Comparison of ENCODE assay signal across 24 mouse cellular contexts in the genomic region with DNA sequence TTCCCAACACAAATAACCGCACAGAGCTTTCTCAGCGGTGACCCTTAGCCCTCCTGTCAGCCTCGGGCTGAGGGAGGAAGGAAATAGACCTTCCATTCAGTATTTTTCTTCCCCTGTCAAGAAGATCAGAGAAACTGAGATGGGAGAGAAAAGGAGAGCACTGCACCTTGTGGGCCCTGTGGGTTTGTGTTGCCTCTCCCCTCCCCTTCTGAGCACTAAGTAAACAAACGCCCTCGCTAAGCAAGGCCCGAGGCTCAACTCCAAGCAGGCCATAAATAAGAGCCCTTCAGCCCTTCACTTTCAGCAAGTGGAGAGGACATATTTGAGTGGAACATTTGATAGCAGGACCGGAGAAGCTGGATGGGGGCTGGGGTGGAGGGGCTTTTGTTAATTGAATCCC.
DNase-seq lines count a peak whose midpoint lies in the region; ATAC-seq lines count a peak whose summit lies in the region.
"Had no signal": no experiment of that assay in that cellular context is flagged by ENCODE, and none has a peak within 500 bp of the region (broad histone marks: within the 10 kb centered on the region; RNA-seq: fewer than 3 reads in every experiment).

No protein-coding gene starts in this region.

- no peaks in the 10 kb centered on the region for H3K36me3 ChIP-seq in kidney, embryonic 16.5 days (ENCODE audit: insufficient read depth, low read length)
- no peaks in the 10 kb centered on the region for H3K36me3 ChIP-seq in intestine, embryonic 15.5 days
- H3K36me3 ChIP-seq: forebrain, embryonic 10.5 days; heart, embryonic 10.5 days; midbrain, embryonic 15.5 days had no signal

- peak; percentile 93 for ATAC-seq in kidney, embryonic 16.5 days (ENCODE audit: low FRiP score, low TSS enrichment)
- ATAC-seq in intestine, embryonic 15.5 days: peak; percentile 71
- ATAC-seq: forebrain, postnatal 0 days; liver, postnatal 0 days; midbrain, embryonic 15.5 days had no signal

- no peak overlapping the region for H3K4me2 ChIP-seq in kidney, embryonic 16.5 days (replicated peaks; ENCODE audit: low read depth, low read length)
- no peak overlapping the region for H3K4me2 ChIP-seq in intestine, embryonic 15.5 days (replicated peaks)
- H3K4me2 ChIP-seq: hindbrain, embryonic 14.5 days; midbrain, embryonic 15.5 days had no signal

- 9% methylated on average over 7 of the region's 7 CpGs for WGBS in kidney, embryonic 16.5 days
- 12% methylated on average over 7 of the region's 7 CpGs for WGBS in intestine, embryonic 15.5 days

- H3K27me3 ChIP-seq in kidney, embryonic 16.5 days (ENCODE audit: insufficient read depth, low read length): no peaks in the 10 kb centered on the region
- no peaks in the 10 kb centered on the region for H3K27me3 ChIP-seq in intestine, embryonic 15.5 days (replicated peaks)
- H3K27me3 ChIP-seq: megakaryocyte, embryonic 14.5 days; midbrain, embryonic 15.5 days had no signal

- H3K9ac ChIP-seq in kidney, embryonic 16.5 days (replicated peaks; ENCODE audit: low read length): no peak overlapping the region
- no peak overlapping the region for H3K9ac ChIP-seq in intestine, embryonic 15.5 days
- H3K9ac ChIP-seq: forebrain, postnatal 0 days; hindbrain, embryonic 14.5 days; liver, postnatal 0 days; midbrain, embryonic 15.5 days had no signal

- no peak overlapping the region; the same call in 1 of the 2 replicates for H3K27ac ChIP-seq in kidney, embryonic 16.5 days (ENCODE audit: low read length)
- no peak overlapping the region for H3K27ac ChIP-seq in intestine, embryonic 15.5 days
- H3K27ac ChIP-seq: forebrain, embryonic 10.5 days; hindbrain, embryonic 14.5 days; midbrain, embryonic 15.5 days had no signal

- no peaks in the 10 kb centered on the region for H3K9me3 ChIP-seq in kidney, embryonic 16.5 days (ENCODE audit: low read length)
- no peaks in the 10 kb centered on the region for H3K9me3 ChIP-seq in intestine, embryonic 15.5 days
- H3K9me3 ChIP-seq: forebrain, embryonic 10.5 days; heart, embryonic 10.5 days; megakaryocyte, embryonic 14.5 days; midbrain, embryonic 15.5 days had no signal

- peaks cover 19% of the 10 kb centered on the region for H3K4me1 ChIP-seq in kidney, embryonic 16.5 days (ENCODE audit: insufficient read depth, low read length)
- peaks cover 11% of the 10 kb centered on the region; the same call in 1 of the 2 replicates for H3K4me1 ChIP-seq in intestine, embryonic 15.5 days (replicated peaks)
- H3K4me1 ChIP-seq: megakaryocyte, embryonic 14.5 days; midbrain, embryonic 15.5 days had no signal

- no peak for DNase-seq in kidney, adult 11 months
- DNase-seq in embryo, embryonic 11 days: peak; percentile 23
- DNase-seq in lung, postnatal 25 days (ENCODE audit: low spot score): peak; percentile 32
- no peak for DNase-seq in cerebellum, postnatal 36 days
- DNase-seq in ovary, postnatal 36 days (ENCODE audit: low spot score): no peak
- no peak for DNase-seq in kidney, postnatal 36 days
- DNase-seq: adrenal gland, adult 8-10 months; cerebellum, adult 8-10 months; forebrain, postnatal 0 days; gastrocnemius, postnatal 36 days; heart, postnatal 36 days; kidney, adult 18-20 months; left cerebral cortex, postnatal 4 days; liver, postnatal 0 days; spleen, adult 18-20 months; thymus, adult 18-20 months had no signal

- H3K4me3 ChIP-seq in kidney, embryonic 16.5 days (ENCODE audit: low read length): no peak overlapping the region
- no peak overlapping the region for H3K4me3 ChIP-seq in intestine, embryonic 15.5 days (replicated peaks)
- H3K4me3 ChIP-seq: forebrain, embryonic 10.5 days; heart, embryonic 10.5 days; megakaryocyte, embryonic 14.5 days; midbrain, embryonic 15.5 days; myocyte had no signal

Comparison
In these comparisons a context has a peak if more than half of its experiments do, and no peak if none do; other contexts are left out.
1. DNase-seq: peak in embryo, embryonic 11 days (single experiment) and lung, postnatal 25 days (single experiment); none in kidney, adult 11 months (single experiment), cerebellum, postnatal 36 days (0 of 2), ovary, postnatal 36 days (single experiment) and kidney, postnatal 36 days (0 of 2).